Mouse (Mus musculus) T-cell, adult 2 months (primary cell): ENCODE data around the gene Dpp7.

Experiments used
- DNase-seq: peaks from one replicate; pipeline ENCODE4 v3.0.0; 2022; ENCODE audit warnings: low spot score

Dpp7 gene

DNA sequence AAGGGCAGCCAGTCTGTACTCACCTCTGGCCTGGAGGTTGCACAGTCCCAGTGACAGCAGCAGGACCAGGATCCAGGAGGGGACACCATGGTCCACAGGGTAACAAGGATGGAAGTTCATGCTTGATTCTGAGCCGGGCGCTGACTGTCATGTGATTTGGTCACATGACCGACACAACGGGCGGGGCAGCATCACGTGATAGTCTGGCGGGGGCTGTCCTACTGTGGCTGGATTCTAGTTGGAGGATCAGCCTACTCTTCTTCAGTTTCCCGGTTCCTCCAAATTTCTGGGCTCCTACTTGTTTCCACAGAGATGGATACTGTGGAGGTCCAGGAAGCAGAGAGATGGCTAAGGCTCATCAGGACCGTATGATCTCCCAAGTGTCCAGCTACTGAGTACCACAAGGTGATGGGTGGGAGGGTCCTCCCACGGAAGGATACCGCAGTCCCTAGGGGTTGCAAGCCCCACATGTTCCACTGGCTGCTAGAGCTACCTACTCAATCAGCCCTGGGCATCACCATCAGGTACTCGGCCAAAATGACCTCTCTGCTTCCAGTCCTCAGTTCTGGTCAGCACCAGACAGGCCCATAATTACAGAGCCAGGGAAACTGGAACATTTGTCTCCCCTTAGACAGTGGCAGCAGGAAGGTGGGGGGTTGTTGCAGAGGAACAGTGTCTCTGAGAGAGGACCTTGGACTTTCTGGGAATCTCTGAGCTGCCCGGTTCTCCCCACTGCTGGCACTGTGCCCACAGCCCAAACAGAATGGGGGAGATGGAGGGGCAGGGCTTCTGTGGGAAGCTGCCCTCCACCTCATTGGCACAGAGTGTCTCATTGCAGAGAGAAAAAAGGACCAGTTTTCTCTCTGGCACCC, at the start of gene Dpp7:
Dpp7 (minus strand) TSS at position 152 of the 872 bp plus-strand sequence.
- peak; percentile 73 for DNase-seq

DNA sequence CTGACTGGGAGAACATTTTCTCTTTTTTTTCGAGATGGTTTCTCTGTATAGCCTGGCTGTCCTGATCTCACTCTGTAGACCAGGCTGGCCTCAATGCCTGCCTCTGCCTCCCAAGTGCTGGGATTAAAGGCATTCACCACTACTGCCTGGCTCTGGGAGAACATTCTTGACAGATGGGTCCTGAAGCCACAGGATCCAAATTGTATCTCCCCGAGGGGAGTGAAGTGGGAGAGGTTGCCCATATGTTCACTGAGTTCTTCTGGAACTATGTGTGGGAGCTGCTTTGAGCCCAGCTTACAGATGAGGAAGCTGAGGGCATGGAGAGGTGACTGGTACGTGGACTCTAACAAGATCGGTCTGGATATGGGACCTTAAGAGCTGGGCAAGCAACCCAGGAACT, 47.8 kb upstream of the Dpp7 start:
- DNase-seq = no peak

DNA sequence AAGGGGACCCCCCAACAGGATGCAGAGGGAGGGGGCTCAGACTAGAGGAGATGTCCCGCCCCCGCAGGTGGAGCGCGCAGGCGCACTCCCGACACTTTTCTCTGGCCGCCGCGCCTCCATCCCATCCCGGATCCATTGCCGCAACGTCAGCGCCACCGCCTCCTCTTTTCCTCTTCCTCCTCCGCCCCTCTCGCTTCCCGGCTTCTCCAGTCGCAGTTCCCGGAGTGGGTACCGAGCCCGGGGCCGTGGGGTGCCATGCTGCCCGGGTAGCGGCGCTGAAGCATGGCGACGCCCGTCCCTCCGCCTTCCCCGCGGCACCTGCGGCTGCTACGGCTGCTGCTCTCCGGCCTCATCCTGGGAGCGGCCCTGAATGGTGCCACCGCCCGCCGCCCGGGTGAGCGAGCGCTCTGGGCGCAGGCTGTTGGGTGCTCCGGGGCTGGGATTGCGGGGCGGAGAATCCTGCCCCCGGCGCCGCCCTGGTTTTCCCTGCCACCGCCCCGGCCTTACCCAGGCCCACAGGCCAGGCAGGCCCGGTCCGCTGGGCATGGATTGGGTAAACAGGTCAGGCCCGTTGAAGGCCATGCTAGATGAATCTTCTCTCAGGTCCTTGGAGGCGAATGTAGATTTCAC, 46.9 kb upstream of the Dpp7 start:
- DNase-seq = peak; percentile 16

DNA sequence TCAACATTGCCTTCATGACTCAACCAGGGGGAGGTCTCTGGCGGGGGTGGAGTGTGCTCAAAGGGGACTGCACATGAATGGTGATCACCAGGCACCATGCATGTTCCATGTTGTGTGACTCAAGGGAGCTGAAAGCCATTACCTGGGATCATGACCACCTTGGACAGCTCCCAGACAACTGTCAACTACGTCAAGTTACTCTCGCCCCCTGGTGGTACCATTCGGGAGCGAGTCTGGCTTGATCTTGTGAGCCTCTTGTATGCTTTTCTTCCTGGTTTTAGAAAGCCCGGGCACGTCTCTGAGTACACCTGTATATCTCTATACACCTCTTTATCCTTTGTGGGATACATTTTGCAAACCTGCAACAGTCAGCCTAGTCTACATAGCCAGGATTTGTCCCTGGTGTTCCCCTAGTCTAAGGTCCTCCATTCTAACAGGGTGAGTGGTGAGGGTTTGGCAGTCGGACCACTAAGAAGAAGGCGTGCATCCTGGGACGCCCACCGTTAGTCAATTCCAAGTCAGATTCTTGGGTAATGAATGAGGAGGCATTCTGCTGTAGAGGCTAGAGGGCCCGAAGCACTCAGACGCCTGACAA, 46.3 kb upstream of the Dpp7 start:
- DNase-seq = peak; percentile 73

DNA sequence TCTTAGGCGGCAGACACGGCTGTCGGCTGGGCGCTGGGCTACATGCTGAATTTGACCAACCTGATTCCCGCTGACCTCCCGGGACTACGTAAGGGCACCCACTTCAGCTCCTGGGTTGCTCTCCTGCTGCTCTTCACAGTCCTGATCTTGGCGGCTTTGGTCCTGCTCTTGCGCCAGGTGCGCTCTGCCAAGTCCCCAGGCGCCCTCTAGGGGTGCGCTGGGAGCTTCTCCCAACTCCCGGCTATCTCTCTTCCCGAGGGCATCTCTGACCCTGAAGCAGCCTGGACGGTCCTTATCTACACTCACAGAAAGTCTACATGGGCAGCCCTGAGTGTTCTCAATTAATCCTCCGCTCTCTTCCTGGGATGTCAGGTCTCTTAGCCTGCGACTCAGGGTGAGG, 44.6 kb upstream of the Dpp7 start:
- DNase-seq = no peak

DNA sequence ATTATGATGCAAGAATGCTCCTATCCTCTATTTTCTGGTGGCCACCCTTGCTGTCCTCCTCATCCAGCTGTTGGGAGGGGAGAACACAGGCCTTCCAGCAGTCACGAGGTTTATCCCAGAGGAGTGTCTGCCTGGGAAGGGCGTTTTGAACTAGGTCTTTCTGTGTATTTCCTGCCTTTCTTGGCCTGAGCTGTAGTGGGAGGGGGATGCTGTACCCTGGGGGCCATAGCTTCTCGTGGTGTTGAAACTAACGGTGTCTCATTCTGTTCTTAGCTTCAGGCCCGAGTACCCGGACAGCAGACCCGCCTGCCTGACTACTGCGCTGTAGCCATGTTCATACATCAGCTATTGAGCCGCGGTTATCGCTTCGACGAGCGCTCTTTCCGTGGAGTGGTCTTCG, 44.1 kb upstream of the Dpp7 start:
- no peak for DNase-seq

DNA sequence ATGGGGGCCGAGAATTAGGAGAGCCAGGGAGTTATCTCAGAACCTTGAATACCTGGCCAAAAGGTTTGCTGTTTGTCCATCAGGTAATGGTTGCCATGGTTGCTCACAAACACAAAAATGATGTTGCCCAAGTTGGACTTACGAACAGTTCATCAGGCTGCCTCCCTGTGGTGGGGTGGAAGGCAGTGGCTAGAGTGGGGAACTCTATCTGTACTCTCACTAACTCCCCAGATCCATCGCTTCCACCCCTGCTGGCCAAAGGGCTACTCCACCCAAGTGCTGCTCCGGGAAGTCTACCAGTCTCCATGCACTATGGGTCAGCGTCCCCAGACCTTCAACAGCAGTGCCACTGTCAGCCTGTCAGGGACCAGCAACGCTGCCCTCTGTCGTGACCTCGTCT, 42.9 kb upstream of the Dpp7 start, which contains the start of gene Npdc1:
Npdc1 (plus strand) TSS at position 301 of the 400 bp plus-strand sequence.
- no peak for DNase-seq

DNA sequence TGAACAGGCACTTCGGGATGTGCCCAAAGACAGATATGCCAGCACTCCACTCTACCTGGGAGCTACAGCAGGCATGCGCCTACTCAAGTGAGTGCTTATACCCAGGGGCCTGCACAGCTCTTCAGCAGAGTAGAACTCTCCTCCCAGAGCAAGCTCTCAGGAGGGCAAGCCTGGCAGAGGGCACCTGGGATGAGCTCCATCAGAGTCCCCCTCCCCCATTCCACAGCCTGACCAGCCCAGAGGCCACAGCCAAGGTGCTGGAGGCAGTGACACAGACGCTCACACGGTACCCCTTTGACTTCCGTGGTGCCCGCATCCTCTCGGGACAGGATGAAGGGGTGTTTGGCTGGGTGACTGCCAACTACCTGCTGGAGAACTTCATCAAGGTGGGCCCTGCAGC, 41.9 kb upstream of the Dpp7 start:
- no peak for DNase-seq

DNA sequence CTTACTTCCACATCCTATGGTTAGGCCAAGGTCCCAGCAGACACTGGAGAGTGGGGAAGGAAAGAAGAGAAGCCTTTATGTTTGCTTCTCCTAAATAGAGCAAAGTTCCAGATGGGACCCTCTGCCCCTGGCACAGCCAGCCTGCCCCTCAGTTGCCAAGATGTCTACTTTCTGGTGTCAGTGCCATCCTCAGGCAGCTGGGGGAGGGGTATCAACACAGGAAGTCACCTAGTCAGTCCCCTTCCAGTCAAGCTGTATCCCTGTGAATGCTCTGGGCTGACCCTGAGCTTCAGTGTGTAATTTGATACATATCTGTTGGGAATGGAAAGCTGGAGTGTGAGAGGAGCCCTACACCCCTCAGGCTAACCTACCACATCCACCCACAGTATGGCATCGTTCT, 40.9 kb upstream of the Dpp7 start:
- DNase-seq = no peak

DNA sequence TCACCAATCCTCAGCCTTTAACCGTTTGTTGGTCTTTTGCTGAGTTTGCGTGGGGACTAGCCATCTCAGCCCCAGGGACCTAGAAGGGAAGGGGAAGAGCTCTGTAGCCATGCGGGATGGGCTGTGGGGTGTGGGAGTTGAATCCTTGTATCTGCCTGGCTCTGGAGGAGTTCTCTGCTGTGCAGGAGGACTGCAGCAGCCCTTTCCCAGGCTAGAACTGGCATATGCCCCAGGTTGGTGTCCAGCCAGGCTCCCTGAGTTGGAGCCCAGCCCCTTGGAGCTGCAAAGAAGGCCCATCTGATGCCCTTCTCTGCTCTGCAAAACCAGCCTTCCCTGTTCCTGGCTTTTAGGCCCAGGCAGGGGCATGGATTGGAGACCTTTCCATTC, 40.4 kb upstream of the Dpp7 start:
- no peak for DNase-seq

DNA sequence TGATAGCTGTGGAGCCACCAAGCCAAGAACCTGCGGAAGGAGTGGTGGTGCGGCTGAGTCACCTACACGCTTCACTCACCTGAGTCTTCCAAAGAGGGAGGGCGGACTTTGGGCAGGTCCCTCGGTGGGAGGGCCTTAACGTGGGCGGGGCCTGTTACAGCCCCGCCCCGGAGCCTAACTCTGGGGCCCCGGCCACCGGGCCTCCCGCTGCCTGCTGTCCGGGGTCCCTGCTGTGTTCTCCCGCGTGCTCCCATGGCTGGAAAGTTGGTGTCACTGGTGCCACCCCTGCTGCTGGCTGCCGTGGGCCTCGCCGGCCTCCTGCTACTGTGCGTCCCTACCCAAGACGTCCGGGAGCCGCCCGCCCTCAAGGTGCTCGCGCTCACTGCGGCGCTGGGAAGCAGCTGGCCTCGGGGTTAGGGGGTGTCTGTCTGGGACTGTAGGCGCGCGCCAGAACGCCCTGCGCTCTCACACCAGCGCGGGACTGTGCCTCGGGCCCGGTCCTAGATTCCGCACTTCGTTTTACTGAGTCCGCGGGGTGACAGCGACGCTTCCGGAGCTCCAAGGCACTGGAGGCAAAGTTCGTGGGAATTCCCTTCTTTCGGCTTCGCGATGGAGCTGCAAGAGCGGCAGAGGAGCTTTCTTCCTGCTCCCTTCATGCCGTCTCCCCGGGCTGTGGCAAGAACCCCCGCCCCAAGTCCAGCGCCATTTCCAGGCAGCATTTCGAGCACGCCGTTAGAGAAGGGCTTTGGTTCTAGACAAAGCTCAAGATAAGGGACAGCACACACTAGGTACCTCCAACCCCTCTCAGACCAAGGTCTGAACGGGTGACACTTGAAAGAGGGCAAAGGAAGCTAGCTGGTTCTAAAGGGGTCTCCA, 39.8 kb upstream of the Dpp7 start, which contains the start of gene Entpd2:
Entpd2 (plus strand) TSS at position 154 of the 876 bp plus-strand sequence.
- no peak for DNase-seq

DNA sequence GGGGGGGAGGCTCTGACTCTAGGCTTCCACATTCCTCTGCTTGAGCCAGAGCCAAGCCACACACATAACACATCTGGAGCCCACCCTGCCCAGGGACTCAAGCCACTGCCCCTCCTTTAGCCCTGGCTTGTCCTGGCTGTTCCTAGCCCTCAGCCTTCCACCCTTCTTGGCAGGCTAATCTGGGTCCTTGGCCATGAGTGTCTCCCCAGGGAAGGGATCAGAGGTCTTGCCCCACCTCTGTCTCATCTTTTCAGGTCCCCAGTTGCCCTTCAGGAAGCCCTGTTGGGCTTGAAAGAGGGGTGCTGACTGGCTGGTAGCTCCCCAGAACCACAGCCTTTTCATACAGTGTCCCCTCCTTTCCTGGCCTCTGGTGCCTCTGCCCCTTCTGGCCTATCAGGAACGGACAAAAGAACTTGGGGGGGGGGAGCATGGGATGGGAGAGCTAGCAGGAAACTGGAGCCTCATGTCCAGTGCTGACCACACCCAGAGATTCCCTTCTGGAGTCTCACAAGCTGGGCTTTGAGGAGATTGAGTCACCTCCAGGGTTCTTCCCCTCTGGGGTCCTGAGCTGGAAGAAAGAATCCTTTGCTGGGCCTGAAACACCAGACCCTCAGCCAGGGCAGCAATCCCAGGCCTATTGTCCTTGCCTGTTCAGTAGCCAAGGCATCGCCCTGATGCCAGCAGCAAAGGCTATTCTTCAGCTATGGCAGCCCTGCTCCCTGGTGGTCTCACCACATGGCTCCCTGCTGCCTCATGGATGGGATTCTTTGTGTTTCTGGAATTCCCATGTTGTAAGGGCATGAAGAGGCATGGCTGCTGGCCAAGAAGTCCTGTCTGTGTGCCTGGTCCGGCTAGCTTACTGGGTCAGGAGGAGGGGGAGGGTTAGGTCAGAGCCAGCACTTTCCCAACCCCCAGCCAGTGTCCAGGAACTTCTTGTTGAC, 38.4 kb upstream of the Dpp7 start:
- no peak for DNase-seq

DNA sequence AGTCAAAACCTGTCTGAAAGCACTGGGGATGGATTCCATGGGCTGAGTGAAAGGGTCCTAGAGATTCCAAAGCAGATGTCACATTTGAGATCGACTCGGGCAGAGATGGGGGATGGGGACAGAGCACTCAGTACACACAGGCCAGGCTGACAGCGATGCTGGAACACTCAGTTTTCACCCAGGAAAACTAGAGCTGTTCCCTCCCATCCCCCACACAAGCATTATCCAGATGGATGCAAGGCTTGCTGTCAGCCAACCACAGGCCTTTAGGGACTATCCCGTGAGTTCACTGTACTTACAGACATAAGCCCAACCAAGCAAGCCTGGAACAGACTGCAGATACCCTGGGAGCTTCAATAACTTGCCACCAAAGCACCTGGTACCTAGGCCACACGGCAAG, 35.1 kb upstream of the Dpp7 start:
- no peak for DNase-seq

DNA sequence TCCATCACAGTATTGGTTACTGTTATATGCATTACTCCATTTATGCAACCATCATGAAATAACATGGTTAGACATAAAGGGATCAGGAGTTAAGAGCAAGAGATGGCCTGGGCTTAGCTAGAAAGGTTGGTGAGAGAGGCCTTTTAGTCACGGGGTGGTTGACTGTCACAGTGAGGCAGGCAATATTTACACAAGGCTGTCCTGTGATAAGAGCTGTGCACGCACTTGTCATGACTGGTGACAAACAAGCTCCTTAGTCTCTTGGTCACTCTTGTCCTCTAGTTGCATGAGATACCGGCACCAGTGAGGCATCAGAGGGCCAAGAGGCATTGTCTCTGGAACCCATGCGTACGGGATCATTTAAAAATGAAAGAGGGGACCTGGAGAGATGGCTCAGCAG, 28.3 kb upstream of the Dpp7 start:
- no peak for DNase-seq

DNA sequence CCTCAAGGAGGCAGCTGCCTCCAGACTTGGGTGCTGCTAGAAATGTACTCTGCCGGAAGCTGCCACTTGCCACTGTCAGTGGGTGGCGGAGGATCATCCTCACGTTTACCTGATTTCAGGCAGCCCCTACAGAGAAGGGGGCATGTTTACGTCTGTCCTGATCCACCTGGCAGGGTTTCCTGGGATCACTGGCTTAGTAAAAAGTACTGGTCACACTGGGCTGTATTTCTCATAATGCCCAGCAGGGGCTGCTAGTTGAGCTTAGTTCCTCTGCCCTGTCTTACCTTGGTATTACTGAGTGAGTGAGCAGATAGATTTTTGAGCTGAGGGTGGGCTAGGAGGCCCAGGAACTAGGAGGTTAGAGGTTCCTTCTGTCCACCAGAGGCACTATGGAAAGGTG, 20.4 kb upstream of the Dpp7 start:
- peak; percentile 33 for DNase-seq

DNA sequence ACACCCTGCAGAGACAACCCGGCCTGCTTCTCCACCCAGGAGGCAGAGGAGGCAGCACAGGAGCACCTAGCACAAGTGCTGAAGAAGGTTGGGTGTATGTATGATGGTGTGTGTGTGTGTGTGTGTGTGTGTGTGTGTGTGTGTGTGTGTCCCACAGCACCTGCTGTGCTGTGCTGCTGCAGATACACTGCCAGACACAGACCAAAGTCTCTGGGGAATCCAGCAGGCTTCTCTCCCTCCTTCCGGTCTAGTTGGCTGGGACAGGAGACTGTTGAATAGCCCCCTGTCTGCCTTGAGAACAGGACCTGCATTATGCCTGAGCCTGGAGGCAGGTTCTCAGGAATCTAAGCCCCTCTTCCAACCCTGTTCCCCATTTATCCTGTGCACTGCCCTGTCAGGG, 17.3 kb upstream of the Dpp7 start:
- no peak for DNase-seq

DNA sequence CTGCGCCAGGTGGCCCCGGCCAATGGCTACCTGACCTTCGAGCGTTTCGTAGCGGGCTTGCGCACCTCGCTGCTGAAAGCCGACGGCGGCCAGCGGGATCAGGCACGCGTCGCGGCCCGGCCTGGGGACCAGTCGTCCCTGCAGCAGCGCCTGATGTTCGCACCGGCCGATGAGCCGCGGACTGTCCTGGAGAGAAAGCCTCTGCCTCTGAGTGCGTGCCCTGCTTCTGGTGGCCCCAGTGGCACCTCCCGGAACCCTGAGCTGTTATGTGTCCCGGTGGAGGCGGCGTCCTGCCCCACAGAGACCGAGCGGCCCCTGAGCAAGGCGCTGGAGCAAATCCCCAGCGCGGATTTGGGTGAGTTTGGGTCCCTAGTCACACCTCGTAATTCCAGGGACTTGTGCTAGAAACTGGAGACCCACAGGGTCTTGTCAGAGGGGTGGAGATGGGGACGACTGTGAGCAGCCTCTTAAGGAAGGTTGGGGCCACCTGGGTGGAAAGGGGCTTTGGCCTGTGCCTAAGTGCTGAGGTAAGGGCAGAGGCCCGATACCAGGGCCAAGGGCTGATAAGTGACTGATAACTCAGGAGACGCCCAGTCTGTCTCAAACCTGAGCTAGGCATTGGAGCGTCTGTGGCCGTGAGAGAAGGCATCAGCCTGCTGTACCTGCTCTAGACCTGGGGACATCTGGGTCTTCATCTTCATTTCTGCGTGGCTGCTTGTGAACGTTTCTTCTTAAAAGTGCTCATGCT, 16.7 kb upstream of the Dpp7 start:
- DNase-seq = no peak

DNA sequence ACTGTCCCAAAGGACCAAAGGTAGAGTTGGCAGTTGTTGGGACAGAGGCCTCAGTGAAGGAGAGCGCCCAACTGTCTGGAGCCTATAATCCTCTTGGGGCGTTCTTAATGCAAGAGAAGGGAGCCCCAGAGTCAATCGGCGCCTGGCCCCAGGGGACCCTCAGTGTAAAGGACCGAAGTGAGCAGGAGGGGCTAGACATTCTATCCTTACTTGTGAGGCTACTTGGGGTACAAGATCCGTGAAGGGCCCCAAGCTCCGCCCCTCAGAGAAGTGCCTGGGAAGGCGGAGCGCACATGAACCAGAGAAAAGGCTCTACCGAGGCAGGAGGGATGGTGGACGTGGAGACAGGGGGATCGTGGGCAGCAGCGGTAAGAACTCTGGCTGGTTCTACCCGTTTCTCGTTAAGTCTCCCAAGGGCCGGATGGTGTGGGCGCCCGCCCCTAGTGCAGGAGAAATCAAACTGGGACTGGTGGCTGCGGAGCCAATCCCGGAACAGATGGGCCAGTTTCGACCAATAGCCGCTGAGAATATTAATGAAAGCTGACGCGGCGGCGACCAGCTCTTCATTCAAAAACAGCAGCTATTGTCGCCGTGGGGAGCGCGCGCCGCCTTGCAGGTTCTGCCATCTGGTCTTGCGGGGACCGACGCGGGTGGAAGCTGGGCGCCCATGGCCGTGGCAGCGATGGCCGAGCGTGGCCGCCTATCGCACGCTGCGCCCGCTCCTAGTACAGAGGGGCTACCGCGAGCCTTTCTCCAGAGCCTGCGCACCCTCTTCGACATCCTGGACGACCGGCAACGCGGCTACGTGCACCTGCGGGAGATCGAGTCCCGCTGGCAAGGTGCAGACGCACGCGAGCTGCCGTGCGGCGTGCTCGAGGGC, 15.8 kb upstream of the Dpp7 start, which contains the start of gene Sapcd2:
Sapcd2 (plus strand) TSS at position 558 of the 880 bp plus-strand sequence.
- DNase-seq = peak; percentile 88

DNA sequence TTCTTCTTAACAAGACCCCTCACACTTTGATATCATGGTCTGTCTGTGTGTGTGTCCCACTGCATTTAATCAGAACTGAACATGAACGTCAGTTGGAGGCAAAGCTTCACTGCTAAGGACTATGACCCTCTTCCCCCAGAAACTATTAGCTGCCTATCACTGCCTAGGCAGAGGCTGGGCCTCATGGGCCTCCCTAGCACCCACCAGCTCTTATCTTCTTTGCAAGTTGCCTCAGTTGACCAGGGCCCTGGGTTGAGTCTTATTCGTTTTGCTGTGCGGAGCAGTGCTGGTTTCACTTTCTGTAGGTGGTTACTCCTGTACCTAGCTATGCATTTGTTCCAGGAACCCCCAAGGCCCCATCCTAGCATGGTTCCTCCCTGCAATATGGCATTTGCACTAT, 13.8 kb upstream of the Dpp7 start:
- DNase-seq = no peak
